Mouse (Mus musculus): ENCODE results near the gene Rps3.

Gene Rps3

GRCm38 (mm10) chr7:99444012-99444411, 39.5 kb downstream of the Rps3 start:
- intact Hi-C loops (cut with DNase I): no loop called here

GRCm38 (mm10) chr7:99443164-99443563, 40.4 kb downstream of the Rps3 start:
- intact Hi-C loops (cut with DNase I): no loop called here

GRCm38 (mm10) chr7:99441534-99442072, 41.9 kb downstream of the Rps3 start:
- intact Hi-C loops (cut with DNase I): no loop called here

- intact Hi-C loops (cut with DNase I): no loop called here
These were observed 44.7 kb downstream of the Rps3 start for GRCm38 (mm10) chr7:99438881-99439280.

- intact Hi-C loops (cut with DNase I): no loop called here
These were observed 47.0 kb downstream of the Rps3 start for GRCm38 (mm10) chr7:99436530-99436929.

GRCm38 (mm10) chr7:99434672-99435250, 48.8 kb downstream of the Rps3 start:
- intact Hi-C loops (cut with DNase I): no loop called here

GRCm38 (mm10) chr7:99432863-99433262, 50.7 kb downstream of the Rps3 start:
- intact Hi-C loops (cut with DNase I): no loop called here

- intact Hi-C loops (cut with DNase I): no loop called here
These were observed 51.3 kb downstream of the Rps3 start for GRCm38 (mm10) chr7:99432248-99432647.

GRCm38 (mm10) chr7:99430246-99430645, 53.3 kb downstream of the Rps3 start:
- intact Hi-C loops (cut with DNase I): no loop called here

- intact Hi-C loops (cut with DNase I): no loop called here
These were observed 53.8 kb downstream of the Rps3 start for GRCm38 (mm10) chr7:99429786-99430185.

- intact Hi-C loops (cut with DNase I): no loop called here
These were observed 54.7 kb downstream of the Rps3 start for GRCm38 (mm10) chr7:99428836-99429235.

- intact Hi-C loops (cut with DNase I): no loop called here
These were observed 55.6 kb downstream of the Rps3 start for GRCm38 (mm10) chr7:99427987-99428386.

Data from adrenal gland (tissue).